Mouse (Mus musculus) forebrain, embryonic 10.5 days (tissue): Measurements from ENCODE around the gene Hoxd3. TPM values are rescaled to one million over a fixed set of nuclear protein-coding genes. Genes with fewer than 3 reads are reported as not detected.

Source experiments
- DNase-seq: peaks from one replicate; pipeline ENCODE4 v3.0.0-alpha.2; 2017; ENCODE audit warnings: low spot score; ENCODE audit errors: extremely low spot score
- H3K27ac ChIP-seq: fragments of 300-500 bp; sonication (generic); 2 replicates; pipeline ENCODE4 v1.5.1; 2016; ENCODE audit warnings: mild to moderate bottlenecking
- H3K27me3 ChIP-seq: fragments of 300-500 bp; sonication (generic); 2 replicates; pipeline ENCODE4 v1.6.1; 2016; ENCODE audit warnings: mild to moderate bottlenecking; ENCODE audit not compliant: poor library complexity, severe bottlenecking
- H3K36me3 ChIP-seq: fragments of 300-500 bp; sonication (generic); replicated peaks from 2 replicates; pipeline ENCODE4 v1.6.1; 2016; ENCODE audit warnings: mild to moderate bottlenecking, moderate library complexity
- H3K4me1 ChIP-seq: fragments of 300-500 bp; sonication (generic); 2 replicates; pipeline ENCODE4 v1.6.1; 2016
- H3K4me3 ChIP-seq: fragments of 300-500 bp; sonication (generic); 2 replicates; pipeline ENCODE4 v1.5.1; 2016; ENCODE audit warnings: mild to moderate bottlenecking, moderate library complexity
- H3K9me3 ChIP-seq: fragments of 300-500 bp; sonication (generic); 2 replicates; pipeline ENCODE4 v1.6.1; 2016; ENCODE audit warnings: mild to moderate bottlenecking, moderate library complexity
- WGBS: fragments of 180-500 bp; shearing (Covaris S2); methylation state at CpG from one replicate; pipeline ENCODE4 v1.1.7; 2016; 5-methylcytosine and 5-hydroxymethylcytosine counted together
- polyA plus RNA-seq: library from polyadenylated mRNA; unstranded; fragments of >200 nt; fragmentation: Nextera tagmentation; extraction: Ambion mirVana; gene quantifications from 2 replicates; pipeline ENCODE4 v1.2.1, GENCODE M21; 2016

Gene Hoxd3
- polyA plus RNA-seq, 1 experiment from 2014 or later = 0.10 TPM

DNA sequence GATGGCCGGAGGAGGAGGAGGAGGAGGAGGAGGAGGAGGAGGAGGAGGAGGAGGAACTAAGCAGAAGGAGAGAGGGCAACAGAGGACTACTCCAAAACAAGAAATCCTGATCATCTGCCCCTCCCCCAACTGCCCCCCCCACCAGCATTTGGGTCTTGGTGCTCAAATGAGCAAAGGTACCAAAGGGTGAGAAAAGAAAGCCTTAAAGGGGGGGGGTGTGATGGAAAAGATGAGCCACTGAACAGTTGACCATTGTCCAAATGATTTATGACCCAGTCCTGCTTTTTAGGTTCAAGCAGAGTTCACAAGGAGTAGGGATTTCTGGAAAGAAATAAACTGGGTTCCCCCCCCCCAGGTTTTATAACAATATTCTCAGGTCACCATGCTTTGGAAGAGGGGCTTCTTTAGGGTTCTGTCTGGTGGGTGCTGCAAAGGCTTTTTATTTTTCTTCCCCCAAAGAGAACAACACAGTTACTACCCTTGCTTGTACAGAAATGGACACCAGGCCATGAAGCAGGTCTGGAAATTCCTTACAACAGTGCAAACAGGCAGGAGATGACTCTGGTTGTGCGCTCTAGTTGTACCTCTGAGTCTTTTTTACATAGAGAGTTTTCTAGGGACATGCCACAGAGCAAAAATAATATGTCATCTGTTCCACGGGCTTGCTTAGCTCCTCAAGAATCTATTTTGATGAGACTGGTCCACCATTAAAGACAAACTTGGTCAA is 29.7 kb downstream of the Hoxd3 start:
- peak; percentile 20 for DNase-seq
- Histone ChIP-seq H3K4me1 (peaks cover 5% of the 10 kb centered on the region), H3K4me3 (no peak overlapping the region), H3K27ac (no peak overlapping the region), H3K36me3 (no peaks in the 10 kb centered on the region), H3K27me3 (peaks cover 100% of the 10 kb centered on the region), H3K9me3 (no peaks in the 10 kb centered on the region)
- 26% methylated on average over 2 of the region's 3 CpGs for WGBS

DNA sequence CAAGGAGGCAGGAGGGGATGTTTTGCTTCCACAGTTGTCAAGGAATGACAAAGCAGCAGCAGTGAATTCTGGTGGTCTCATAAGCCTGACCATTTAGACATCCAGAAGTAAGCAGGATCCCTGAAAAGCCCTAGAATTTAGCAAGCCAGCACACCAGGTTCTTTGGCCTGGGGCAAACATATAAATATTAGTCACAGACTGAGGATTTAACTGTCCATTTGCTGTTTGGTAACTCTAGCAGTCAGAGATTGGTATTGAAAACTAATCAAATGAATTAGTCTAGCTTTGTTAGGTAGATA is 30.2 kb downstream of the Hoxd3 start:
- H3K4me1 ChIP-seq = peaks cover 10% of the 10 kb centered on the region
- peaks cover 100% of the 10 kb centered on the region for H3K27me3 ChIP-seq
- H3K4me3 ChIP-seq = no peak overlapping the region
- H3K27ac ChIP-seq = no peak overlapping the region
- DNase-seq = no peak
- H3K9me3 ChIP-seq = no peaks in the 10 kb centered on the region
- H3K36me3 ChIP-seq = no peaks in the 10 kb centered on the region

DNA sequence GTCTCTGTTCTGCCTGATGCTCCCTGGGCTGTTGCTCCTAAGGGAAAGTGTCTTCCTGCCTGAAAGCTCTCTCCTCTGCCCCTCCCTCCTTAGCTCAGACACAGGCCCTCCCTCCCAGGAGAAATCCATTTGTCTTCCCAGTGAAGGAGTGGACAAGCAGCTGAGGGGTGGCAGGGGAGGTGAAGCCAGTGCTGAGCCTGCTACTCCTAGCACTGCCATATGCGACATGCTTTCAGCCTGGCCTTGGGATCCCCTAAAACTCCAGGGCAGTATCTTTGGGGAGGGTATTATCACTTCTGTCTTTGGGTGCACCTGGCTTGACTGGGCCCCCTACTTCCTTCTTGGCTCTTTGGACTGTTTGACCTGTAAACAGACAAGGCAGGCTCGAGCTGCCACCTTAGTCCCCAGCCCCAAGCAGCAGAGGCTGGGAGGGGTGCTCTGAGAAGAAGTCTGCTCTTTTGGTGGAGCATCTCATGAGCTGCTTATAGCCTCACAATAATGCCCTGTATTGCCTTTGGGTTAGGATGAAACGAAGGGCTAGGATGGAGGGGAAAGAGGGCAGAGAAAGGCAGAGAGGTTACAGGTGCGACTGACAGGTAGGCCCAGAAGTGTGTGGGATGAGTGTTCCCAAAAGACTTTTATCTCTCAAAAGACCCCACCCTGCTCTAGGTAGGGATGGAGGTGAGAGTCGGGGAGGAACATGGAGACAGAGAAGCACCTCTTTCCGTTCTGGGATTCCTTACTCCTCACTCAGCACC is 34.0 kb downstream of the Hoxd3 start:
- peak; percentile 29 for DNase-seq
- Histone ChIP-seq H3K4me1 (peaks cover 24% of the 10 kb centered on the region), H3K36me3 (no peaks in the 10 kb centered on the region), H3K4me3 (no peak overlapping the region), H3K27me3 (peaks cover 100% of the 10 kb centered on the region), H3K27ac (no peak overlapping the region), H3K9me3 (no peaks in the 10 kb centered on the region)
- 5% methylated on average over 6 of the region's 6 CpGs for WGBS

DNA sequence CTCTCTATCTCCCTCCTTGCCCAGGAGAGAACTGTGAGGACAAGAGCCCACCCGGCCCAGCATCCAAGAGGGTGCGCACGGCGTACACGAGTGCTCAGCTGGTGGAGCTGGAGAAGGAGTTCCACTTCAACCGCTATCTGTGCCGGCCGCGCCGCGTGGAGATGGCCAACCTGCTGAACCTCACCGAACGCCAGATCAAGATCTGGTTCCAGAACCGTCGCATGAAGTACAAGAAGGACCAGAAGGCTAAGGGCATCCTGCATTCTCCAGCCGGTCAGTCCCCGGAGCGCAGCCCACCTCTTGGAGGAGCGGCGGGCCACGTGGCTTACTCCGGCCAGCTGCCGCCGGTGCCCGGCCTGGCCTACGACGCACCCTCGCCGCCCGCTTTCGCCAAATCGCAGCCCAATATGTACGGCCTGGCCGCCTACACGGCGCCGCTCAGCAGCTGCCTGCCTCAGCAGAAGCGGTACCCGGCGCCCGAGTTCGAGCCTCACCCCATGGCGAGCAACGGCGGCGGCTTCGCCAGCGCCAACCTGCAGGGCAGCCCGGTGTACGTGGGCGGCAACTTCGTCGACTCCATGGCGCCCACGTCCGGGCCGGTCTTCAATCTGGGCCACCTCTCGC is 34.7 kb downstream of the Hoxd3 start:
- Histone ChIP-seq H3K4me1 (peaks cover 24% of the 10 kb centered on the region), H3K27ac (no peak overlapping the region), H3K4me3 (no peak overlapping the region; the same call in 1 of the 2 replicates), H3K9me3 (no peaks in the 10 kb centered on the region), H3K27me3 (peaks cover 100% of the 10 kb centered on the region), H3K36me3 (no peaks in the 10 kb centered on the region)
- WGBS = under 1% methylated on average over 58 of the region's 58 CpGs
- peak; percentile 46 for DNase-seq

DNA sequence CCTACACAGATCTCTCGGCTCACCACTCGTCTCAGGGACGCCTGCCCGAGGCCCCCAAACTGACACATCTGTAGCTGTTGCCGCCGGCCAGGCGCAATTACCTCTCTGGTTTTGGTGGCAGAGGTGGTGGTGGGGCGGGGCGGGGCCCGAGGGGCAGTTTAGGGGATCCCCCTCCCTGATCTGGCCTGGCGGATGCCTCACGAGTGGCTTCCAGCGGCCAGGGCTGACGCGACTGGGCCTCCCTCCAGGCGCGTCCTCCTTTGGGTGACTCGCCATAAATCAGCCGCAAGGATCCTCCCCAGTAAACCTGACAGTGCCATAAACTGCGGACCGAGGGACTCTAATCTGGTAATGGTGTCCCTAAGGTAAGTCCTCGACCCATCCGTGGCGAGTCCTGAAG is 35.3 kb downstream of the Hoxd3 start:
- Histone ChIP-seq H3K4me3 (no peak overlapping the region), H3K9me3 (no peaks in the 10 kb centered on the region)
- WGBS = under 1% methylated on average over 24 of the region's 24 CpGs

DNA sequence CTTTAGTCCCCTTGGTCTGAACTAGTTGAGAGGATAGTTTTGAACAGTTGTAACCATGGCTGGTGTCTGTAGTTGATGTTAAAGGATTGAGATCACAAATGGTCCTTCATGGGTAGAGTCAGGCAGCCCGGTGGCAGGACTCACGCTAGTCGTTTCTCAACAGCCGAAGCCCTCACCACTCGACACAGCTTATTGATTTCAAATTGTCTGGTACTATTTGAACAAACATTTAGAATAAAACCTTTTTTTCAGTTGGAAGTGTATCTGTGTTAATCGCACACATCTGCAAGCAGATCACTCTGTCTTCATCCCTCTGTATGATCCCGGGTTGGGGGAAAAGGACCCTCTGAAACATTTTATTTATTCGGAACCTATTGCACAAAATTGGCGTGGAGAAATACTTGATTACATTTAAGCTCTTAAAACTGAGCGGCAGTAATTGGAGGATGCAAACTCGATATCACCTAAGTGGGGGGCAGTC is 36.0 kb downstream of the Hoxd3 start:
- peak; percentile 28 for DNase-seq
- 3% methylated on average over 11 of the region's 11 CpGs for WGBS
- H3K27ac ChIP-seq = no peak overlapping the region
- peaks cover 28% of the 10 kb centered on the region for H3K4me1 ChIP-seq
- no peak overlapping the region for H3K4me3 ChIP-seq
- H3K27me3 ChIP-seq = peaks cover 100% of the 10 kb centered on the region
- no peaks in the 10 kb centered on the region for H3K9me3 ChIP-seq
- no peaks in the 10 kb centered on the region for H3K36me3 ChIP-seq

More for the DNA sequence above, 35.3 kb downstream of the Hoxd3 start:
- Histone ChIP-seq H3K27me3 (peaks cover 100% of the 10 kb centered on the region), H3K4me1 (peaks cover 24% of the 10 kb centered on the region), H3K36me3 (no peaks in the 10 kb centered on the region), H3K27ac (no peak overlapping the region)
- no peak for DNase-seq

DNA sequence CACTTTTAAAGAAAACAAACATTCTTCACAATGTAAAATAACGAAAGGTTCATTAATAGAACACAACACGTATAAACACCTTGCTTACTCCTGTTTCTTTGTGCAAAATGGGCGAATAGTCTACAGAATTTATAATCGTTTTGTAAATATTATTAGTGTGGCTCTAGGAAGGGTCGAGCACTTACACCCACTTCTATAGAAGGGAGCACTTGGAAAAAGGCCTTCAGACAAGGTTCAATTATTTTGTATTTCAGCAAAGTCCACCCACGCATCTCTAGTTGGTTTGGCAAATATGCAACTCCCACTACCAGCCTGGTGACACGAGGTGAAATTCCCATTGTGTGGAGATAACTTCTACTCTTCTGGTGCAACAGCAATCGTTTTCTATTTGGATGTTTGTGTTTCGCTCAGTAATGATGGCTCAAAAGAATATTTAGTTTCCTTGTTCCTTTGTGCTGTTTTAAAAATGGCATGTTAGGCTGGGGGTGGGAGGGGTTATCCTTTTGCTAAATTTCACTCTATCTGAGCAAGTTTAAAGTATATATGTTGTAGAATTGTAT is 36.8 kb downstream of the Hoxd3 start:
- Histone ChIP-seq H3K36me3 (no peaks in the 10 kb centered on the region), H3K27me3 (peaks cover 100% of the 10 kb centered on the region), H3K9me3 (no peaks in the 10 kb centered on the region), H3K4me1 (peaks cover 35% of the 10 kb centered on the region), H3K4me3 (no peak overlapping the region), H3K27ac (no peak overlapping the region)
- DNase-seq = peak; percentile 18
- 2% methylated on average over 9 of the region's 9 CpGs for WGBS

DNA sequence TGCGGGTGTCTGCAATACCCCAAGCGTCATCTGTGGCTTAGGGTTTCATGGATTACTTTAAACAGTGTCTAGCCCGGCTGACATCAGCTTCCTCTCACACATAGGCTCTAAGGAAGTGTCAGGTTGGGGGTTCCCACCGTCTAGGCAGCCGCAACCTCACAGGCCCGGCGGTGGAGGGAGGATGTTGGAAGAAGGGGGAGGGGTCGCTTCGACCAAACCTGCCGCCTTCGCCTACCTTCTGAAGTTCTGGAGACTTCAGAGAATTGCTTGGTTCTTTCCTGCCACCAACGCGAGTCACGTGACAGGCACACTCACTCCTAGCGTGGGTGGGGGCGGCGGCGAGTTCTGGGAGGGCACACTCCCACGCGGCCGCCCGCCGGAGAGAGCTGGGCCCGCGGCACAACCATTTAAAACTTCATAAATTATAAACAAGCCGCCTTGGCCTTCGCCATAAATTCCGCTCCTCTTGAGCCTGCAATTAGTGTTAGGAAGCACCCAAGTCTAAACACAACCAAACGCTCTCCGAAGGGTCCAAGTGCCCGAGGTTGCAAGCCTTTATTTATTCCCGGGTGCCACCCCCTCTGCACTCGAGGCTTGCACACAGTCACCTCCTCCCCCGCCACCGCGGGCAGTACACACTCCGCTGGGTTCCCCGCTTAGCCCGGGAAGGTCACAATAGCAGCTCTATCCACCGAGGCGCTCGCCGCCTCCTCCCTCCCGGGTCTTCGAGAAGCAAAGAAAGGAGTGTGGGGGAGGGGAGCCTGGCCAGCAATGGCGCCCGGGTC is 37.8 kb downstream of the Hoxd3 start:
- WGBS = under 1% methylated on average over 47 of the region's 47 CpGs
- peaks cover 100% of the 10 kb centered on the region for H3K27me3 ChIP-seq
- peak overlapping the region; percentile 30; the same call in 1 of the 2 replicates for H3K27ac ChIP-seq
- H3K36me3 ChIP-seq = no peaks in the 10 kb centered on the region
- H3K4me3 ChIP-seq = peak overlapping the region; percentile 44
- DNase-seq = peak; percentile 77
- H3K9me3 ChIP-seq = no peaks in the 10 kb centered on the region
- peaks cover 35% of the 10 kb centered on the region for H3K4me1 ChIP-seq

DNA sequence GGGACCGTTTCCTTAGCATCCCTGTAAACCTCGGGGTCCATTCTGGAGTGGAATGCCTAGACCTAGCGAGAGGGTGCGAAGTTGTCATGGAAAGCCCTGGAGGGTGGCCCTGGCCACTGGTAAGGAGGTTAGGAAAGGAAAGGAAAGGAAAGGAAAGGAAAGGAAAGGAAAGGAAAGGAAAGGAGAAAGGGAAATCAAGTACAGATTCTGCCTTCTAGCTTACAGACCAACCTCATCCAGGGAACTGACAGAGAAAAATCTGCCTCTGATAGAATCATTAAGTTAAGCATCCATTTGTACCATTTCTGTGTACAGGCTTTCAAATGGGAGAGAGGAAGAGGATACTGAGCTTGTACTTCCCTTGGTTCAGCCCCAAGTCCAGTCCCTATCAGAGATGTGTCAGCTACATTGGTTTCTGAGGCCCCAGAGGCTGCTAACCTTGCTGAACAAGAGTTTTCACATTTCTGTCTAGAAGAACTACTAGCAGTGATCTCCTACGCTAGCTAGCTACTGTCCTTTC is 39.1 kb downstream of the Hoxd3 start:
- peaks cover 35% of the 10 kb centered on the region for H3K4me1 ChIP-seq
- H3K27me3 ChIP-seq = peaks cover 100% of the 10 kb centered on the region
- no peak overlapping the region for H3K27ac ChIP-seq
- peak; percentile 21 for DNase-seq
- WGBS = 9% methylated on average over 5 of the region's 5 CpGs
- H3K4me3 ChIP-seq = no peak overlapping the region
- no peaks in the 10 kb centered on the region for H3K36me3 ChIP-seq
- no peaks in the 10 kb centered on the region for H3K9me3 ChIP-seq

DNA sequence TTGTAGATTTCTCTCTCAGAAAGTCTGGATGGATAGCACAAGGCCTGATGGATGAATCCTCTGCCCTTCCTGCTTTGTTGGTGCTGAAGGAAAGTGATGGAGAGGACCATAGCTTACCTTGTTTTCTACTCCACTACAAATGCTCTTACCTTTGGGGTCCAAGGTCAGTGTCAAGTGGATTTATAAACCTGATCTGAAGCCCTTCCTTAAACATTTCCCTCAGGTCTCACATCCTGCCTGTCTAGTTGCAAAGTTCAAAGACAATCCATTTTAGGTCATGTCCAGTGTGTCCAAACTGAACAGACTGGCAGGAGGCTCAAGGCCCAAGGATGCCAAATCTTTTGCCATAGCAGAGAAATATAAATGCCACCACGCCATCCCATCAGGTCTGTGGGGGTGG is 40.1 kb downstream of the Hoxd3 start:
- Histone ChIP-seq H3K4me1 (peaks cover 29% of the 10 kb centered on the region), H3K4me3 (no peak overlapping the region), H3K36me3 (no peaks in the 10 kb centered on the region), H3K27ac (no peak overlapping the region), H3K9me3 (no peaks in the 10 kb centered on the region), H3K27me3 (peaks cover 100% of the 10 kb centered on the region)
- 62% methylated on average over 1 of the region's 1 CpGs for WGBS
- peak; percentile 18 for DNase-seq

DNA sequence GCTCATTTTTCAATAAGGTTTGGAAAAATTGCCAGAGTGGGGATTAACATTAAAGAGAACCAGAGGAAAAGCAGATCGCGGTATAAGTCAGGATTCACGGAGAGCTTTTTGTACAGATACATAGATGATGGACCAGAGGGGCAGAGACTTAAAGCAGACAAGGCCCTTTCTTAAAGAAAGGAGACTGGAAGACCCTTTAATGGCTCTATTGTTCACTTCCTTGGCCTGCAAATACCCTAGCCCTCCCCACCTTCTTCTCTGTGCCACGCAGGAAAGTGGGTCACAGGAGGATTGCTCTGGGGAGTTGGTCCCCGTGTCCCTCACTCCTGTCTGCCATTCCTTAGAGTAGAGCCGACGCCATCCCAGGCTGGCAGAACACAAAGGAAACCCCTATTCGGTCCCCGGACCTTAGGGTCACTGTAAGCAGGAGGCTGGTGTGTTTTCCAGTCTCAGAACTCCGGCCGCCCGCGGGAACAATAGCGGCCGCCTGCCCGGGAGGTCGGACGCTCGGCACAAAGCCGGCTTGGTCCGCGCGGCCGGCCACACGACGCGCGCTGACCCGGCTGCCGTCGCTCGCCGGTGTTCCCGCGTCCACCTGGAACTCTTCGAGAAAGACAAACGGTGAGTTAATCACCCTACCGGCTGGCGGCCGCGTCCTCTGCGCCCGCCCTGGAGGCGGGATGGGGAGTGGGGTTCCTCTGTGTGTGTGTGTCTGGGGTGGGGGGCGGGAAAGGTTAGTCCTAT is 40.9 kb downstream of the Hoxd3 start:
- H3K27ac ChIP-seq = no peak overlapping the region
- H3K4me3 ChIP-seq = peak overlapping the region; percentile 38
- peaks cover 100% of the 10 kb centered on the region for H3K27me3 ChIP-seq
- H3K4me1 ChIP-seq = peaks cover 26% of the 10 kb centered on the region
- no peak for DNase-seq
- under 1% methylated on average over 45 of the region's 45 CpGs for WGBS
- H3K36me3 ChIP-seq = no peaks in the 10 kb centered on the region
- H3K9me3 ChIP-seq = no peaks in the 10 kb centered on the region
